Mouse (Mus musculus): ENCODE results near the gene Bak1. TPM values are rescaled to one million over a fixed set of nuclear protein-coding genes. Genes with fewer than 3 reads are reported as not detected.

The Bak1 gene
- total RNA-seq, 2 experiments from 2014 or later, result 30.0 to 33.9 TPM

DNA sequence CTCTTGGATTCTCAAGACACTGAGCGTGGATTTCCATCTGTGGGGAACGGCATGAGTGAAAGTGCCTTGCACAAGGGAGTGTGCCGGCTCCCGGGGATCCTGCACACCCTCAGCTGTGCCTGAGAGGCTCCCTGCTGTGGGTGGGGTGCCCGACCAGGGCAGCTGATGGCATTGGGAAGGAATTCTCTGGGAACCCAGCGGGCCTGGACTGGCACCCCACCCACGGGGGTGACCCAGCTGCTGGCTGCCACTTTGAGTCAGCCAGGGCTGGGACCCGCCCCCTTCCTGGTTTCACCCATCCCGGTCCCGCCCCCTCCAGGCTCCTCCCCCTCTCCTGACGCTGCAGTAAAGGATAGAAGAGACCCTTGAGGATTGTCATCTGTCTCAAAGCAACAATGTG is 22.7 kb upstream of the Bak1 start:
- intact Hi-C loops (cut with DNase I), result no loop called here

DNA sequence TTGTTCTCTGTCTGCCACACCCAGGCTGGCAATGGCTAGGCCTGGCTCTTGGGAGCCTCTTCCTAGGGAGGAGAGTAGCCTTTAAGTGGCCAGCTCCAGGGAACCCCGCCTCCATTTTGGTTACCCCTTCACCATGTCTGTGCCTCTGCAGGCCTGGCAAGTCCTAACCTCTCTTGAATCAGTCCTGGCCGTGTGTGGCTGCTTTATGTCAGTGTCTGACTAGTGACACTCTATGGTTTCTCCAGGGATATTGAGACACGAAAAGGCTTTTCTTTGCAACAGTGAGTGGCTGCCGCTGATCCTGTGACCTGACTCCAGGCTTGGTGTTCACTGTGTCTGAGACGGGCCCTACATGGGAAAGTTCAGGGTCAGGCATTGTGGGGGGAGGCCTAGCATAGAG is 22.0 kb upstream of the Bak1 start:
- no peak for DNase-seq
- intact Hi-C loops (cut with DNase I), result no loop called here

More for the DNA sequence above, 22.7 kb upstream of the Bak1 start:
- no peak for DNase-seq

DNA sequence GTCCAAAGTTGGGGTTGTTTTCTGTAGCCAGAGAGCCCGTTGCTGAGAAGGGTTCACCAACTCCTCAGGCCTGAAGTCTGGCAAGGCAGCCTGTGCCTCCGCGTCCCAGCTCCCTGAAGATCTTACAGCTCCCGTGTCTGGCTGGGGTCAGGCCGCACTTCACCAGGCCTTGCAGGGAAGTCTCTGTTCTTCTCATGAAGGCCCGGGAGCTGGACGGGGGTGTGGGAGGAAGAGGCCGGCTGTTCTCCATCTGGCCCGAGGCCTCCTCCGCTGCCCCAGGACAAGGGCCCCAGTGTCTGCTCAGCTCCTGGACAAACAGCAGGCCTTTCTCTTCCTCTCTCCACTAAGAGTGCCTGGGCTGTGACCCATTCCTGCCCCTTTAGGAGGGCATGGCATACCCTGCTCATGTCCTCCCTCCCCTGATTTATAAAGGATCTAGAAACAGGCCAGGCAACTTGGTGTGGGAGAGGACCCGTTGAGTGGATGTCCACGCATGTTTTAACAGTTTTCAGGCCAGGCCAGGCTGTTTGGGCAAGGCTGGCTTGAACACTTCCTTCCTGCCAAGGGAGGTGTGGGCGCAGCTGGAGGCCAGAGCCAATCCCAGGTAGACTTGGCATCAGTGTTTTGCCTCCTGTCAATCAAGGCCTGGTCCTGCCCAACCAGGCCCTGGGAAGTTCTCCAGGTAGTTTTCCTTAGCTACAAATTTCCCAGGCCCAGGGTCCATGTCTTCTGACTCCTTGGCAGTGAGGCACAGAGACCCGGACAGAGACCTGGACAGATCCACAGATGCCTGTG is 19.8 kb upstream of the Bak1 start:
- DNase-seq, result no peak
- intact Hi-C loops (cut with DNase I), result no loop called here

DNA sequence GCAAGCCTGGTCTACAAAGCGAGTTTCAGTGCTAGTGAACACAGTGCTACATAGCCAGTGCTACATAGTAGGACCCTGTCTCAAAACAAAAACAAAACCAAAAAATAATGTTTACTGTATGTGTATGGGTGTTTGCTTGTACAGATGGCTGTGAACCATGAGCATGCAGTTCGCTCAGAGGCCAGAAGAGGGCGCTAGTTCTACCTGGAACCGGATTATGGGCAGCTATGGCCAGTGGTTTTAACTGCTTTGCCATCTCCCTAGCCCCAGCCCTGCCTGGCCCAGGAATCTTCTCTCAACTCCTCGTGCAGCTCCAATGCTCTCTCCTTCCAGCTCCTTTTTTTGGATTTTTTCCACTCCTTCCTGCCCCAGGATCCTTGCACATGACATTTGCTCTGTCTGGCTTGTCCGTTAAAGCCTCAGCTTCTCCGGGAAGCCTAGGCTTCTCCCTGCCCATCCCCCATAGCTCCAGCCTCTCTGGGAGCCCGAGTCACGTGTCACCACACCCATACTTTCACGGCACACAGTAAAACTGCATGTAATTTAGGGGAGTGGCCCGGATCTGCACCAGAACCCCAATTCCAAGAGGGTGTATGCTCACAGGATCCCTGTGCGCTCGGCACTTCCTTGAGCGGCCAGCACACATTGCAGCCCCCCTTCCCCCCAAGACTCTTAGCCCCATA is 19.1 kb upstream of the Bak1 start:
- intact Hi-C loops (cut with DNase I), result no loop called here
- DNase-seq, result no peak

DNA sequence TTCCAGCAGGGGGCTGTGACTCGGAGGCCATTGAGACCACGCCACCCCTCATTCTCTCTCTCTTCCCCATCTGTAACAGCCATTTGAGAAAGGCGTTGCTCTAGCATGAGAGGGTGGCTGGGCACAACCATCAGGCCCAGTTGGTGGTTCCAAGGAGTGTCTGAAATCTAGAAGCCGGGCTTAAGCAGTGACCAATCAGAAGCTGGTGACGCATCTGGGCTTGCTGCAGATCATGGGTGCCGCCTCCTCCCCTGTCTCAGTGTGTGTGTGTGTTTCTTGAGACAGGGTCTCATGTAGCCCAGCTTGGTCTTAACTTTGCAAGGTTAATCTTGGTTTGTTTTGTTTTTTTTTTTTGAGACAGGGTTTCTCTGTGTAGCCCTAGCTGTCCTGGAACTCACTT is 16.4 kb upstream of the Bak1 start:
- intact Hi-C loops (cut with DNase I), result no loop called here
- no peak for DNase-seq

DNA sequence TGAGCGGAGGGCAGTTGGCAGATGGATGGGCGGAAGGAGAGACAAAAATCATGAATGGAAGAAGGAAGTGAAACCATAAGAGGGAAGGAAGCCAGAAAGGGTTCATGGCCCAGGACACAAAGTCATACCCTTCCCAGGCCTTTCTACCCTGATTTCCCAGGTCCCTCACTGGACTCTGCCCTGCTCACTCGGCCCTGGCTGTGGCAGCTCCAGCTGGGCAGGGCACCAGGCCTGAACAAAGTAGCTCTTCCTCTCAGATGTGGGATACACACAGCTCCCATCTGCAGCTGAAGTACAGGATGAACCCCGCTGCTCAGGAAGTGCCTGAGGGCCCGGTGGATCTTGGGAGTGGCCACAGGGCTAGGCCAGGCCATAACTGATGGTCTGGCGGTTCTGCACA is 14.0 kb upstream of the Bak1 start:
- intact Hi-C loops (cut with DNase I), result no loop called here
- DNase-seq, result no peak

DNA sequence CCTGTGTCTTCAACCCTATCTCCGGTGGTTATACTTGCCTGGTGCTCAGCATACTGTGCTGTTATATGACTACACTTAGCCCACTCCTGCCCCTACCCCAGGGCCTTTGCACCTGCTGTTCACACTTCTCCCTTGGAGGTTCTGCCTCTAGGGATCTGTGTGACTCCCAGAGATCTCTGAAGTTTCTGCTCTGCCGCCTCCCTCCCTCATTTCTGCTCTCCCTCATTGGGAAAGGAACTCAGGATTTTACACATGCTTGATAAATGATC is 12.9 kb upstream of the Bak1 start:
- no peak for DNase-seq
- intact Hi-C loops (cut with DNase I), result no loop called here

DNA sequence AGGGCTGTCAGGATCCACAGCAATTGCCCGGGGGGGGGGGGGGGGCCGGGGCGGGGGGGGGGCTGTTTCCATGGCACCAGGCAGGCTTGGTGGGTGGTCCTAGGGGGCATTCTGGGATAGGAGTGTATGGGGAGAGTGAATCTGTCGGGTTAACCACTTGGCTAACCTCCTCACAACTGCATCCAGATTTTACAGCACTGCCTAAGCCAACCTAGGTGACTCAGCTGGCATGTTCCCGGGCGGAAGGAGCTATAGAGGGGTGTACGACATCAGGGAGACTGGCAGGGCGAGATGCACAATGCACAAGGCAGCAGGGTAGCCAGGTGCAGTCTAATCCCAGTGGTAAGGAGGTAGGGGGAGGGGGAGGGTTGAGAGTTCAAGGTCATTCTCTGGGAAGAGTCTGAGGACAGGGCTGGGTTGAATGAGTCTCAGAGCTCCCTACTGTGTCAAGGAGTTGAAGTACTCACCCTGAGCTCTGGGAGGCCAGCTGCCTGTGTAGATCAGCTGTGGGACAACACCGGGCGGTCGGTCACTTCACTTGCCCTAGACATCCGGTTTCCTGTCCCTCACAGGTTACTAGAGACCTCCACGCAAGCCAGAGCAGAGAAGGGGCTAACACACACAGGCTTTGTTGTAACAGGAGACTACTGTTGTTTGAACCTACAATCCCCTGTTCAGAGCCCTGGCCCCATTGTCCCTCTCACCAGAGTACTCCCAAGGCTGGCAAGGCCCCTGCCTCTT is 12.4 kb upstream of the Bak1 start:
- no peak for DNase-seq
- intact Hi-C loops (cut with DNase I), result no loop called here

DNA sequence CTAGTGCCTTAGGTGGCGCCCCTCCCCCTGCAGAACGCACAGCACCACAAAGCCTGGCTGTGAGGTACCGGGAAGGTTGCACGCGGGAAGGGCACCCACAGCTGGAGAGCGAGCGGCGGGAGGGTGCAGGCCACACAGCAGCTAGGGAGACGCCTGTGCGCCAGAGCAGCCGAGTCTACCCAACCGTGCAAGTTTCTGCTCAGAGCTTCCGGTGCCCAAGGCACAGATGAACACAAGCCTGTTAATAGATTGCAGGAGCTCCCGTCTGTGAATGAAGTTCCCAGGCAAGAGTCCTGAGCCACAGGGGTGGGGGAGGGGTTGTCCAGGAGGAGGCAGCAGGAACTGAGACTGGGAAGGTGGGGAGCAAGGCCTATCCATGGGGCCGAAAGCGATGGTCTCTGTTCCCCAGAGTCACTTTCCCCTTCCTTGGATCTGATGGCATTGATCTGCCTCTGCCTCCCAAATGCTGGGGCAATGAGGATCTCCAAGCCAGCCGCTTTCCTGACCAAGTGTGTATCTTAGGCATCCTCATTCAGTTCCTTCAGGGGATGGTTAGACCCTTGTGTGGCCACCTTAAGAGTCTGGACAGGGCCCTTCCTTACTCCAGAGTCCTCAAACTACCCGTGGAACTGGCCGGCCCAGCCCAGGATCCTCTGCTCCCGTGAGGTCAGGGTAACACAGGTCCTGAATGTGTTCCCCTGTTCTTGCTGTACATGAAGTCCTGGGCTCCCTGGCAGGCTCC is 11.7 kb upstream of the Bak1 start:
- intact Hi-C loops (cut with DNase I), result no loop called here
- no peak for DNase-seq

DNA sequence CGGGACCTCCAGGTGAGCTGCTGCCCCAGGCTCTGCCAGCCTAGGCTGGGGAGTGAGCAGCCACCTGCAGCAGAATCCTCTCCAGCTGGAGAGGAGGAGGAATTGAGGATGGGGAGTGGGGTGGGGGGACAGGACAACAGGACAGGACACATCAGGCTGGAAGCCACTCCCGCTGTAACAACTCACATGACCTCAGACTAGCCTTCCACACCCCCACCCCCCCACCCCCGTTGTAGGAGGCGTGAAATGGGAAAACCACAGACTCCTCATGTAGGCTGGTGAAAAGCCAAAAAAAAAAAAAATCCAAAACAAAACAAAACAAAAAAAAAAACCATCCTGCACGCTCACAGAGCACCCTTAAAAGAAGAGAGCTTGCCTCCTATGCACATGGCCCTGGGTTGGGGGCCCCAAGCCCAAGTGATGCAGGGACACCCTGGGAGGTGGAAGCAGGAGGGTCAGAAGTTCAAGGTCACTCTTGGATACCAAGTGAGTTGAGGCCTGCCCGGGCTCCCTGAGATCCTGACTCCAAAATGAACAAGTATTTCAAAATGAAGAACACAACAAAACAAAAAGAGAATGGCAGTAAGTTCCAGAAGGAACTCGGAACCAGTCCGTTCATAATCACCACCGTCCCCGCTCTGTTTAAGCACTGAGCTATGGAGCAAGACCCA is 10.8 kb upstream of the Bak1 start:
- intact Hi-C loops (cut with DNase I), result loop anchor here (5.0 kb wide), 1 partner anchor 88 kb away; no protein-coding TSS in a partner anchor
- no peak for DNase-seq

DNA sequence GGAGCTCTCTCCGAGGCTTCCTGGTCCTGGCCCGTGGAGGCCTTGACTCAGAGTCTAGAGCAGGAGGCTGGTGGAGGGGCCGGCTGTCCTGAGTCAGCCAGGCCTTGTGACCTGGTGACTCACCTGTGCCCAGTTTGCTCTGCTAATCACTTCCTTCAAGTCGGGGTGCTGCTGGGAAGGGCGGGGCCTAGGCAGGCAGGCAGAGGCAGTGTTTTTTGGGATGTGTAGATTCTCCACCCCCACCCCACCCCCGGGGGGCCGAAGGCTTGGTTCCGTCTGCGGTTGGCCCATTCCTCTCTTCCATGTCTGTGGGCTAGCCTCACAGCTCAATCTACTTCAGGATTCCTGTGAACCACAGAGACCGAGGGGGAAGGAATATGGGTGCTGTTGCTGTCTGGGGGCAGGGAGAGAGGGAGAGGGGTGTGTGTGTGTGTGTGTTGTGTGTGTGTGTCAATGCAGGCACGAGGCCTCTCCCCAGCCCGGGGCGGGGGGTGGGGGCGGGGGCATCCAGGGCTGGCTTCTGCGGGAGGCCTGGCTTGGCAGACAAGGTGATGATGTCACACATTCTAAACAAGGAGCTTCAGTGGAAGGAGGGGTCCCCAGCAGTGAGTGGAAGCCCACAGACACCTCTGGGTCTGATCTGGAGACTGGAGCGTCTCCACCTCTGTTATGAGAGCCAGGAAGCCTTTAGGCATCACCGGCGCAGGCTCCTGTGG is 9.7 kb upstream of the Bak1 start:
- intact Hi-C loops (cut with DNase I), result loop anchor here (5.0 kb wide), 1 partner anchor 89 kb away; no protein-coding TSS in a partner anchor
- no peak for DNase-seq

DNA sequence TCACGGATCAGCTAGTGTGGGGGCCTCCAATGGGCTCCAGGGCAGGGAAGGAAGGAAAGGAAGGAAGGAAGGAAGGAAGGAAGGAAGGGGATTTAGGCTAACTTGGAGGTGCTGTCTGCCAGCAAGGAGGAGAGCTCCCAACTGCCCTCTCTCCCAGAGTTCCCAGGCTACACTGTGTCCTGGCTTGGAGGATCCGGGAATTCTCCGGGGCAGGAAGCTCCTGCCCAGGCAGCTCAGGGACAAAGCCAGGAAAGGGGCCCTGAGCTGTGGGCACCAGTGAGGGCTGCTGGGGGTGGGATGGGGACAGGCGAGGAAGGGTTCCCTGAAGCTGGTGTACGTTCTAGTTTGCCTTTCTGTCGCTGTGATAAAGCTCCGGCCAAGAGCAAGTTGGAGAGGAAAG is 7.7 kb upstream of the Bak1 start:
- intact Hi-C loops (cut with DNase I), result loop anchor here (5.0 kb wide), 1 partner anchor 91 kb away; no protein-coding TSS in a partner anchor
- DNase-seq, result no peak

DNA sequence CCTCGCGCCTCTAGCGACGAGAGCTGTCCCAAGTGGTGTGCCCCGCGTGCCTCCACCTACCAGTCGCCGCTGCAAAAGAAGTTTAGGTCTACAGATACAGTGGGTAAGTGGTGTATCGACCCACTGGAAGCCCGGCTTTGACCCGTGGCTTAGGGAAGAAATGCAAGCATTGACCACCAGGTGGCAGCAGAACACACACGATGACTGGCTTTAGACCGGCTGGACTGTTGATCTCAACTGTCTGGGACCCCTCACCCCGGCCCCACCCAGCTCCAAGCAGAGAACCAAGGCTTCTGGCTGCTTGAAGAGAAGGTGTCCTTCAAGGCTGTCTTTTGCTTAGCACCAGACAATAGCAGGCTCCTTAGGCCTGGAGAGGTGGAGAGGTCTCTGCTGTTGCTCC is 4.1 kb upstream of the Bak1 start:
- DNase-seq, result peak; percentile 80
- intact Hi-C loops (cut with DNase I), result loop anchor here (5.0 kb wide), 1 partner anchor 489 kb away; the partner anchor contains the start of gene Grm4

DNA sequence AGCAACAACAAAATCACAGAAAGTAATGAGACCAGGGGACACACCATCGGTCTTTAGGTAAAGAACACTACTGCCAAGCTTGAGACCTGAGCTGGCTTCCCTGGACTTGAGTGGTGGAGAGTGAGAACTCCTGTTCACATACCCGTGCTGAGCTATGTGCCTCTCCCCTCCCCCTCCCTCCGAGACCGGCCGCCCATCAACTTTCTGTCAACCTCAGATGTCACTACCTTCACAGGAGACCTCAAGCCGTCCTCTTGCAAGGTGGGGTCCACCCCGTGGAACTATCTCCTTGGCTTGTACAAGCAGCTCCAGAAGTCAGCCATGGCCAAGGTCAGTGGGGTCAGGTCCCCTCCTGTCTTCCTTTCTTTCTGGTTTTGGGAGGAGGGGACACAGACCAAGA is 3.5 kb upstream of the Bak1 start:
- intact Hi-C loops (cut with DNase I), result loop anchor here (5.0 kb wide), 1 partner anchor 490 kb away; the partner anchor contains the start of gene Grm4
- no peak for DNase-seq

DNA sequence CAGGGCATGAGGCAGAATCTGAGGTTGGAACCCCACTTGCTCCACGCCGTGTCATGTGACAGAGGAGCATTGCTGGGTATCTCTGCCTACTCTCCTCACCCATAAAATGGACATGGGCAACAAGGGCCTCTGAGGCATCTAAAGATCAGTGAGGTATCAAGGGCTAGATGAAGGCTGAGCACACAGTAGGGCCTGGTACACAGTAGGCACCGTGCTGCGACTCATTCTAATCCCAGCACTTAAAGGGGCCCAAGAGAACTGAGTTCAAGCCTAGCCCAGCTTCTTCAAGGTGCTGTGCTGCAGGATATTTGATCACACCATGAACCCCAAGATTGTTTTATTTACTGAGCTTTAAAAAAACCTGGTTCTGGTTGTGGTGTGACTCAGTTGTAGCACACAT is 2.1 kb upstream of the Bak1 start:
- intact Hi-C loops (cut with DNase I), result loop anchor here (5.0 kb wide), 1 partner anchor 491 kb away; the partner anchor contains the start of gene Grm4

DNA sequence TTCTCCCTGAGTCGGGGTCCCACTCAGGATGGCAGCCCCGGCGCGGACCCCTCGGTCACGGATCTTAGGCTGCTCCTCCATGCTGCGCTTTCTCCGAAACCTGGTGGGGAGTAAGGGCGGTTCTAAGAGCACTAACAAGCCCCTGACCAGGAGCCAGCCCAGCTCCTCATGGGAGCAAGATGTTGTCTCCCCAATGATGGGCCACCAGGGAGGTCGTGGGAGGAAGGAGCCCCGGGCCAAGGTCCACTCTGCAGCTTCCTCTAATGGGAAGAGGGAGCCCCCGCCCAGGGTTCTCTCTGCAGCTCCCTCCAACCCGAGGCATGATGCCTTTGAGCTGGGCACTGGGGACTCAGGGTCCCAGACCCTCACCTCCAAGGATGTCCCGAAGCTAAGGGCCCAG is 622 bp upstream of the Bak1 start:
- intact Hi-C loops (cut with DNase I), result no loop called here

More for the DNA sequence above, 2.1 kb upstream of the Bak1 start:
- no peak for DNase-seq

DNA sequence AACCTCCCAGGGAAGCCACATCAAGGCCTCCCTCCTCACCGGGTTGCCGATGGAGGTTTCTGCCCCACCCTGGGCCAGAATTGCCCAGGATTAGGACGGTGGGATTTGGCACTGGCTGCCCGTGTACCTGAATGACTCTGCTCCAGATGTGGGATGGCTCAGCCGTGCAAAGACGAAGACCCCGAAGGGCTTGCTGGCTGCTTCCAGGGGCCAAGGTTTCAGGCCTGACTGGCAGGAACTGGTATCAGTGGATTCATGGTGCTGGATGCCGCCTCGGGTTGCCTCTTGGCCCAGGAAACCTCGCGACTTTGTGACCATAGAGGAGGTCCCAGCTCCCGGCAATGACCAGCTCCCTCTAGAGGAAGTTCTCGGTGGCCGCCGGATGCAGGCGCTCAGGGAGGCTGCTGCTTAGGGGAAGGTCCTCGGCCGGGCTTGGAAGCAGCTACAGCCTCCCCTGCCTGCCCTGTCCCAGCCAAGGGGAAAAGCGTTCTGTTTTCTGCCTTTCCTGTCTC is 469 bp downstream of the Bak1 start:
- DNase-seq, result peak; percentile 91
- intact Hi-C loops (cut with DNase I), result no loop called here

More for the DNA sequence above, 622 bp upstream of the Bak1 start:
- no peak for DNase-seq

DNA sequence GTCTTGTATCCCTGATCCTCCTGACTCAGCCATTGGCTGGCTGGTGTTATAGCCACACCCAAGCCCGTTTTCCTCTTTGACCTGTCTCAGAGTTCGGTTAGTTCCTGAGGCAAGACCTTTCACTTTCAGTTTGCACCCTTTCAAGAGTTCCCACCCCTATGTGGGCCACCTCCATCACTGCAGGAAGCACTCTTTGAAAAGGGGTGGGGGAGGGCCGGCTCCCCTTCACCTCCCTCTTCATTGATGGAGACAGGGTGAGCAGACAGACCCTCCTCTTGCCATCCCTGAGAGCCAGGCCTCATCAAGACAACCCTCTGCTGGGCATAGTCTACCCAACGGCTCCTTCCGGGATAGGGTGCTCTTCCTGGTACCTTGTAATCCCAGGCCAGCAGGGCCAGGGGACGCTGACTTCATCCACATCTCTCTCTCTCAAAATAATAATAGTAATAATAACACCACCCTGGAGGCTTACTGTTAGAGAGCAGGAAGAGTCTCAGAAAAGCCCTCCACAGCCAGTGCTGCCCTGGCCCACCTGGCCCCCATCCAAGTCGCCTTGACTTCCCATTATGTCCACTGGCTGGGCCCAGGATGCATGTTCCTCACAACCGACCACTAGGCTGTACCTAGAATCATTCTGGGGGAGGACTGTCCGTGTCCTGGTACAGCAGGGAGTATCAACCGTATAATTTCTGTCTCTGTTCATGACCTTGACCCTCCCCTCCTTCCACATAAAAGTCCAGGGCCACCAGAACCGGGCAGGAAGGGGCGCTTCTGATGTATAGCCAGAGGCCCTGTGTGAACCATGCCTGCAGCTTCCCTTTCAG is 1.1 kb downstream of the Bak1 start:
- intact Hi-C loops (cut with DNase I), result no loop called here
- DNase-seq, result peak; percentile 76

DNA sequence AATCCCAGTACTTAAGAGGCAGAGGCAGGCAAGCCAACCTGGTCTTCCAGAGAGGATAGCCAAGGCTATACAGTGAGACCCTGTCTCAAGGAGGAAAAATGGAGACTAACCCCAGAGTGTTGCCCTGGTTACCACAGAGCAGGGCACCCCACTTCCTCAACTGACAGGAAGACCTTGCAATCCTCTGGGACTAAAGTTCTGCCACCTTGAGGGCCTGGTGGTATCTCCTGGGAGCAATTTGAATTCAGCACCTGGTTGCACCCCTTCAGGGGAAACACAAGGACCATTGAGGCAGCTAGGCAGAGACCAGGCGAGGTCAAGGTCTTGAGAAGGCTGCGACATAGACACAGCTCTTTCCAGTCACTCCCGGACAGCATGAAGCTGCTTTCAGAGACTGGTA is 2.9 kb downstream of the Bak1 start:
- intact Hi-C loops (cut with DNase I), result no loop called here
- DNase-seq, result no peak
